Mouse (Mus musculus) hindbrain, embryonic 16.5 days (tissue): ENCODE measurements around the gene Gsdmc3. TPM values are rescaled to one million over a fixed set of nuclear protein-coding genes. Genes with fewer than 3 reads are reported as not detected.
"Not testable (repeated sequence)": the region's sequence is repeated elsewhere in the genome, so short reads cannot be mapped to it uniquely, and the experiment has no call there.

Experiments used
- ATAC-seq: fragments of 200-750 bp; cut with Nextera tagmentation; 2 replicates; pipeline ENCODE4 v1.8.0; 2017; ENCODE audit warnings: moderate TSS enrichment, moderate library complexity
- H3K27ac ChIP-seq: fragments of 300-500 bp; sonication (generic); 2 replicates; pipeline ENCODE4 v1.5.1; 2014; ENCODE audit warnings: low read depth, mild to moderate bottlenecking, control low read depth, low read length, moderate library complexity
- H3K27me3 ChIP-seq: fragments of 300-500 bp; sonication (generic); replicated peaks from 2 replicates; pipeline ENCODE4 v1.6.1; 2014; ENCODE audit warnings: low read length; ENCODE audit not compliant: control insufficient read depth, insufficient read depth
- H3K36me3 ChIP-seq: fragments of 300-500 bp; sonication (generic); 2 replicates; pipeline ENCODE4 v1.6.1; 2014; ENCODE audit warnings: mild to moderate bottlenecking, low read length, moderate library complexity, mixed read lengths; ENCODE audit not compliant: control insufficient read depth, insufficient read depth
- H3K4me1 ChIP-seq: fragments of 300-500 bp; sonication (generic); 2 replicates; pipeline ENCODE4 v1.6.1; 2014; ENCODE audit warnings: low read depth, low read length; ENCODE audit not compliant: control insufficient read depth, insufficient read depth
- H3K4me2 ChIP-seq: fragments of 300-500 bp; sonication (generic); 2 replicates; pipeline ENCODE4 v1.6.1; 2014; ENCODE audit warnings: mild to moderate bottlenecking, low read length, control low read depth, moderate library complexity
- H3K4me3 ChIP-seq: fragments of 300-500 bp; sonication (generic); 2 replicates; pipeline ENCODE4 v1.5.1; 2014; ENCODE audit warnings: mild to moderate bottlenecking, low read length, control low read depth, moderate library complexity
- H3K9ac ChIP-seq: fragments of 300-500 bp; sonication (generic); 2 replicates; pipeline ENCODE4 v1.6.1; 2014; ENCODE audit warnings: low read depth, mild to moderate bottlenecking, control low read depth, low read length, moderate library complexity
- H3K9me3 ChIP-seq: fragments of 300-500 bp; sonication (generic); 2 replicates; pipeline ENCODE4 v1.6.1; 2014; ENCODE audit warnings: mild to moderate bottlenecking, low read length, moderate library complexity; ENCODE audit not compliant: control insufficient read depth
- WGBS: fragments of 180-500 bp; shearing (Covaris S2); extraction: QIAGEN DNeasy Blood & Tissue Kit; methylation state at CpG from one replicate; pipeline ENCODE4 v1.1.7; 2014; 5-methylcytosine and 5-hydroxymethylcytosine counted together
- polyA plus RNA-seq: library from polyadenylated mRNA; unstranded; fragments of >200 nt; fragmentation: Nextera tagmentation; extraction: Ambion mirVana; gene quantifications from 2 replicates; pipeline ENCODE4 v1.2.1, GENCODE M21; 2015

The Gsdmc3 gene
- polyA plus RNA-seq: not detected in 2 replicates

DNA sequence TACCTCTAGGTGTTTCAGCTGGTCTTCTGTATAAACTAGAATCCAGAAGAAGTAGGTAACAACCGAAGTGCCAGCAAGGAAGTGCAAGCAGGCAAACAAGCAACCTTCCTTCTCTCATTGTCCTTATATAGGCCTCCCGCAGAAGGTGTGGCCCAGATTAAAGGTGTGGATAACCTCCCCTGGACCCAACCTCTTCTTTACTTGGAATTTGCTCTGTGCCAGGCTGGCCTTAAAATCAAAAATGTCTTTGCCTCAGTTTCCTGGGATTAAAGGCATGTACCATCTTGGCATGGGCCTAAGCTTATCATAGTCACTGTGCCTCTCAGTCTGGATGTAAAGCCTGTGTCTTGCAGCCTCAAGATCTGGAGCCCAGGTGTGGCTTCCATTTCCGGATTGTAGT is at the start of gene Gsdmc3:
Gsdmc3 (minus strand) TSS at position 101 of the 400 bp plus-strand sequence.
- H3K27ac ChIP-seq, H3K36me3 ChIP-seq, H3K4me2 ChIP-seq, H3K9ac ChIP-seq, H3K9me3 ChIP-seq, H3K4me1 ChIP-seq, H3K27me3 ChIP-seq, ATAC-seq, H3K4me3 ChIP-seq: not testable (repeated sequence)
- 94% methylated on average over 1 of the region's 3 CpGs for WGBS

- Histone ChIP-seq H3K4me3 (no peak overlapping the region), H3K4me1 (no peaks in the 10 kb centered on the region), H3K36me3 (peaks cover 7% of the 10 kb centered on the region; the same call in 1 of the 2 replicates), H3K9ac (no peak overlapping the region), H3K27ac (no peak overlapping the region), H3K9me3 (no peaks in the 10 kb centered on the region), H3K27me3 (no peaks in the 10 kb centered on the region), H3K4me2 (no peak overlapping the region)
- ATAC-seq: no peak
- 78% methylated on average over 3 of the region's 3 CpGs for WGBS
These were observed 47.8 kb upstream of the Gsdmc3 start for GRCm38 (mm10) chr15:63926201-63926600.

DNA sequence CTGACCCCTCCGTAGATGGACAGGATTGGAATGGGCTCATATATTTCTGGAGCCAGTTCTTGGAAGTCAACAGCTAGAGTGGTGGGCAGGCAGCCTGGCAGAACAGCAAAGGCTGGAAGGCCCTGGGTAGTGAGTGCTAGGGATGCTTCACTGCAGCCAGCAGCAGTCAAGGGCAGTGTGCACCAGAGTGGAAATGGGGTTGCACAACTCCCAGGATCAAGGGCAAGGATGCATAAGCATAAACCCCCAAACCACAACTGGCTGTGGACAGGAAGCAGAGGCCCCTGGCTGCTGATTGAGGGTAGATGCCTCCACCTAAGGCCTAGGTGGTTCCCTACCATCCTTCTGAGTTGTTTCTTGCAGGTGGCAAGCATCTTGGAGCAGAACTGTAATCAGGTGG is 46.1 kb upstream of the Gsdmc3 start:
- Histone ChIP-seq H3K27me3 (no peaks in the 10 kb centered on the region), H3K4me1 (no peaks in the 10 kb centered on the region), H3K4me3 (no peak overlapping the region), H3K27ac (no peak overlapping the region), H3K9ac (no peak overlapping the region), H3K4me2 (no peak overlapping the region), H3K9me3 (no peaks in the 10 kb centered on the region), H3K36me3 (0 out of 2 replicates have a peak, but pooled peaks cover 3% of the 10 kb centered on the region)
- WGBS: 95% methylated on average over 1 of the region's 1 CpGs
- ATAC-seq: 0 out of 2 replicates have a peak, but pooled peaks have one; percentile 14

DNA sequence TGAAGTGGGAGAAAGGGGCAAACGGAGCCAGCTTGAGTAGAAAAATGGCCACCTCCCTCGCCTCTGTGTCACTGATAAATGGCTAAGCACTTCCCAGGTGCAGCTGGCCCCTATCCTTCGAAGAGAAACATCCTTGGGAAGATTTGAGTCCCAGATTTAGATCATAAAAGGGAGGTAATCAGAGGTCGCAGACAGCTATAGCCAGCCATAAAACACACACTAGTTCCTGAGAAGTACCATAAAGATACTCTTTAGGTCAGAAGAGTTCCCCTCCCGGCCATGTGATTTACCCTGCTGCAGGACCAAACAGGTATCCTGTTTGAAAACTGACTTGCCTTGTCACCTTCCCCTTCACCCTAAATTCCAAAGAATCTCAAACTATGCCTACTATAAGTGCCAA is 43.3 kb upstream of the Gsdmc3 start:
- not testable (repeated sequence) for H3K36me3 ChIP-seq, H3K9ac ChIP-seq, H3K27ac ChIP-seq, H3K9me3 ChIP-seq, H3K4me3 ChIP-seq, H3K4me2 ChIP-seq, H3K27me3 ChIP-seq, ATAC-seq, H3K4me1 ChIP-seq
- WGBS: 88% methylated on average over 2 of the region's 5 CpGs

GRCm38 (mm10) chr15:63919728-63920127 is 41.4 kb upstream of the Gsdmc3 start:
- H3K4me3 ChIP-seq, H3K9me3 ChIP-seq, H3K4me2 ChIP-seq, H3K36me3 ChIP-seq, H3K9ac ChIP-seq, H3K27me3 ChIP-seq, H3K27ac ChIP-seq, ATAC-seq, H3K4me1 ChIP-seq: not testable (repeated sequence)
- 64% methylated on average over 1 of the region's 2 CpGs for WGBS

DNA sequence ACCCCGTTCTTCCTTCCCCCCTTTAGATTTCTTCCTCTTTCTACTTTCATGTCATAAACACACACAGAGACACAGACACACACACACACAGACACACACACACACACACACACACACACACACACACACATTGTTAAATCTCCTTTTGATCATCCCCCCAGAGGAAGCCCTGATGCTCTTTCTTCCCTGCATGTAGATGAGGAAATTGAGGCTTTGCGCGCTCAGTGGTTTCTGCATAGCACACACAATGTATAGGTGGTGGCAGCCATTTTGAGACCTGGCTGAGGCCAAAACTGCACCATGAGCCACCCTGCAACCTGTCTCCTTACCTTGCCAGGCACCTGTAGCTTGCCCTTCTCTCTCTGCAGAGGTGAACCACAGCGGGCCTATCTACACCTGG is 38.2 kb upstream of the Gsdmc3 start:
- WGBS: 87% methylated on average over 3 of the region's 4 CpGs
- H3K4me3 ChIP-seq, H3K4me1 ChIP-seq, H3K27ac ChIP-seq, H3K4me2 ChIP-seq, H3K9ac ChIP-seq, H3K36me3 ChIP-seq, H3K9me3 ChIP-seq, H3K27me3 ChIP-seq, ATAC-seq: not testable (repeated sequence)

DNA sequence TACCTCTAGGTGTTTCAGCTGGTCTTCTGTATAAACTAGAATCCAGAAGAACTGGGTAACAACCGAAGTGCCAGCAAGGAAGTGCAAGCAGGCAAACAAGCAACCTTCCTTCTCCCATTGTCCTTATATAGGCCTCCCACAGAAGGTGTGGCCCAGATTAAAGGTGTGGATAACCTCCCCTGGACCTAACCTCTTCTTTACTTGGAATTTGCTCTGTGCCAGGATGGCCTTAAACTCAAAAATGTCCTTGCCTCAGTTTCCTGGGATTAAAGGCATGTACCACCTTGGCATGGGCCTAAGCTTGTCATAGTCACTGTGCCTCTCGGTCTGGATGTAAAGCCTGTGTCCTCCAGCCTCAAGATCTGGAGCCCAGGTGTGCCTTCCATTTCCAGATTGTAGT is 33.8 kb upstream of the Gsdmc3 start, which contains the start of gene Gsdmc4:
Gsdmc4 (minus strand) TSS at position 101 of the 400 bp plus-strand sequence.
- not testable (repeated sequence) for H3K36me3 ChIP-seq, H3K4me3 ChIP-seq, H3K27ac ChIP-seq, H3K9me3 ChIP-seq, H3K4me1 ChIP-seq, H3K4me2 ChIP-seq, ATAC-seq, H3K9ac ChIP-seq, H3K27me3 ChIP-seq
- WGBS: 100% methylated on average over 2 of the region's 2 CpGs

DNA sequence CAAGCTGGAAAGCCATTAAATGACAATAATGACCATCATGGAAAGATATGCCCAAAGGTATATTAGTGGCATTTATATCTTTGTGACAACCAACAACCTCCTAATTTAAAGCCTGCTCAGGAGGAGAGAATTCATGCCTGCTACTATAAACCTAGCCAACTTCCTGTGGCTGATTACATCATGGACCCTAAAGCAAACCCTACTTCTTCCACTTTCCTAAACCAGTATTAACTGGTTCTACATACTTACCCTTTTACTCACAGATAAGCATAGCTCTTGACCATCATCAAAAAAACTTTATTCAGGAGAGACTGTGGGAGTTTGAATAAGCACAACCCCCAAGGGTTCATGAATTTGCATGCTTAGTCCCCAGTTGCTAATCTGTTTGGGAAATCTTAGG is 31.5 kb upstream of the Gsdmc3 start:
- H3K4me2 ChIP-seq, H3K36me3 ChIP-seq, H3K9me3 ChIP-seq, H3K4me1 ChIP-seq, H3K27me3 ChIP-seq, ATAC-seq, H3K27ac ChIP-seq, H3K9ac ChIP-seq, H3K4me3 ChIP-seq: not testable (repeated sequence)

- not testable (repeated sequence) for H3K27ac ChIP-seq, ATAC-seq, H3K4me2 ChIP-seq, H3K9ac ChIP-seq, H3K4me3 ChIP-seq, H3K36me3 ChIP-seq, H3K9me3 ChIP-seq, H3K27me3 ChIP-seq, H3K4me1 ChIP-seq
- 39% methylated on average over 9 of the region's 9 CpGs for WGBS
These were observed 17.4 kb upstream of the Gsdmc3 start for GRCm38 (mm10) chr15:63895560-63896353.
